Mouse (Mus musculus): ENCODE results near the gene Edem1. TPM values are rescaled to one million over a fixed set of nuclear protein-coding genes. Genes with fewer than 3 reads are reported as not detected.

The Edem1 gene
- polyA plus RNA-seq (2012): 5.0 and 6.4 TPM in 2 replicates

- no peak for TF ChIP-seq GATA1 (IDR thresholded peaks at IDR 0.05; ENCODE audit: low read length)
Measured at GRCm38 (mm10) chr6:108828234-108828868, at the start of gene Edem1. Gene Edem1, plus strand, starts transcription at chr6:108828641.

- no peak for TF ChIP-seq GATA1 (IDR thresholded peaks at IDR 0.05; ENCODE audit: low read length)
Measured at GRCm38 (mm10) chr6:108781865-108782264, 46.6 kb upstream of the Edem1 start.

- no peak for TF ChIP-seq GATA1 (IDR thresholded peaks at IDR 0.05; ENCODE audit: low read length)
Measured at GRCm38 (mm10) chr6:108782526-108783183, 45.8 kb upstream of the Edem1 start, which contains the start of gene Arl8b. Gene Arl8b, plus strand, starts transcription at chr6:108783099.

- no peak for TF ChIP-seq GATA1 (IDR thresholded peaks at IDR 0.05; ENCODE audit: low read length)
Measured at GRCm38 (mm10) chr6:108783184-108783881, 45.1 kb upstream of the Edem1 start.

- TF ChIP-seq GATA1 (IDR thresholded peaks at IDR 0.05; ENCODE audit: low read length): no peak
Measured at GRCm38 (mm10) chr6:108784056-108784455, 44.4 kb upstream of the Edem1 start.

- TF ChIP-seq GATA1 (IDR thresholded peaks at IDR 0.05; ENCODE audit: low read length): peak; percentile 16
Measured at GRCm38 (mm10) chr6:108784796-108785195, 43.6 kb upstream of the Edem1 start.

GRCm38 (mm10) chr6:108785551-108785950 is 42.9 kb upstream of the Edem1 start:
- no peak for TF ChIP-seq GATA1 (IDR thresholded peaks at IDR 0.05; ENCODE audit: low read length)

GRCm38 (mm10) chr6:108791498-108791897 is 36.9 kb upstream of the Edem1 start:
- TF ChIP-seq GATA1 (IDR thresholded peaks at IDR 0.05; ENCODE audit: low read length): no peak

- TF ChIP-seq GATA1 (IDR thresholded peaks at IDR 0.05; ENCODE audit: low read length): no peak
Measured at GRCm38 (mm10) chr6:108795912-108796311, 32.5 kb upstream of the Edem1 start.

GRCm38 (mm10) chr6:108796706-108797105 is 31.7 kb upstream of the Edem1 start:
- TF ChIP-seq GATA1 (IDR thresholded peaks at IDR 0.05; ENCODE audit: low read length): no peak

GRCm38 (mm10) chr6:108805194-108805593 is 23.2 kb upstream of the Edem1 start:
- no peak for TF ChIP-seq GATA1 (IDR thresholded peaks at IDR 0.05; ENCODE audit: low read length)

GRCm38 (mm10) chr6:108805871-108806270 is 22.6 kb upstream of the Edem1 start:
- TF ChIP-seq GATA1 (IDR thresholded peaks at IDR 0.05; ENCODE audit: low read length): no peak

- no peak for TF ChIP-seq GATA1 (IDR thresholded peaks at IDR 0.05; ENCODE audit: low read length)
Measured at GRCm38 (mm10) chr6:108807446-108807845, 21.0 kb upstream of the Edem1 start.

- no peak for TF ChIP-seq GATA1 (IDR thresholded peaks at IDR 0.05; ENCODE audit: low read length)
Measured at GRCm38 (mm10) chr6:108808786-108809185, 19.7 kb upstream of the Edem1 start.

GRCm38 (mm10) chr6:108810237-108810636 is 18.2 kb upstream of the Edem1 start:
- TF ChIP-seq GATA1 (IDR thresholded peaks at IDR 0.05; ENCODE audit: low read length): no peak

GRCm38 (mm10) chr6:108812134-108812533 is 16.3 kb upstream of the Edem1 start:
- no peak for TF ChIP-seq GATA1 (IDR thresholded peaks at IDR 0.05; ENCODE audit: low read length)
